Mouse (Mus musculus) liver, embryonic 16.5 days (tissue): ENCODE measurements around the gene Rapgef4. TPM values are rescaled to one million over a fixed set of nuclear protein-coding genes. Genes with fewer than 3 reads are reported as not detected.

ENCODE experiments used
- ATAC-seq: fragments of 200-750 bp; cut with Nextera tagmentation; 2 replicates; pipeline ENCODE4 v1.8.0; 2017; ENCODE audit warnings: low read depth, mild to moderate bottlenecking, moderate number of reproducible peaks, moderate library complexity
- H3K27ac ChIP-seq: fragments of 300-500 bp; sonication (generic); 2 replicates; pipeline ENCODE4 v1.5.1; 2014; ENCODE audit warnings: mild to moderate bottlenecking, low read length
- H3K27me3 ChIP-seq: fragments of 300-500 bp; sonication (generic); 2 replicates; pipeline ENCODE4 v1.6.1; 2014; ENCODE audit warnings: low read depth, low read length, mixed read lengths; ENCODE audit not compliant: control insufficient read depth, insufficient read depth
- H3K36me3 ChIP-seq: fragments of 300-500 bp; sonication (generic); 2 replicates; pipeline ENCODE4 v1.6.1; 2014; ENCODE audit warnings: mild to moderate bottlenecking; ENCODE audit not compliant: control insufficient read depth, insufficient read depth
- H3K4me1 ChIP-seq: fragments of 300-500 bp; sonication (generic); 2 replicates; pipeline ENCODE4 v1.6.1; 2014; ENCODE audit warnings: low read depth, low read length, mixed read lengths; ENCODE audit not compliant: control insufficient read depth
- H3K4me2 ChIP-seq: fragments of 300-500 bp; sonication (generic); 2 replicates; pipeline ENCODE4 v1.6.1; 2014; ENCODE audit warnings: low read depth, low read length, mixed read lengths
- H3K4me3 ChIP-seq: fragments of 300-500 bp; sonication (generic); 2 replicates; pipeline ENCODE4 v1.5.1; 2014; ENCODE audit warnings: low read depth, mild to moderate bottlenecking, low read length
- H3K9ac ChIP-seq: fragments of 300-500 bp; sonication (generic); 2 replicates; pipeline ENCODE4 v1.6.1; 2014; ENCODE audit warnings: low read depth, low read length
- H3K9me3 ChIP-seq: fragments of 300-500 bp; sonication (generic); replicated peaks from 2 replicates; pipeline ENCODE4 v1.6.1; 2016; ENCODE audit warnings: low read length; ENCODE audit not compliant: control insufficient read depth
- WGBS: fragments of 180-500 bp; shearing (Covaris S2); extraction: QIAGEN DNeasy Blood & Tissue Kit; methylation state at CpG from one replicate; pipeline ENCODE4 v1.1.7; 2014; ENCODE audit not compliant: insufficient replicate concordance; 5-methylcytosine and 5-hydroxymethylcytosine counted together
- polyA plus RNA-seq: library from polyadenylated mRNA; unstranded; fragments of >200 nt; fragmentation: Nextera tagmentation; extraction: Ambion mirVana; gene quantifications from 2 replicates; pipeline ENCODE4 v1.2.1, GENCODE M21; 2015

The Rapgef4 gene
- polyA plus RNA-seq, 1 experiment from 2014 or later, result 7.8 TPM

- Histone ChIP-seq H3K36me3 (no peaks in the 10 kb centered on the region), H3K4me1 (peaks cover 3% of the 10 kb centered on the region), H3K9ac (no peak overlapping the region), H3K27me3 (no peaks in the 10 kb centered on the region), H3K4me3 (no peak overlapping the region), H3K9me3 (no peaks in the 10 kb centered on the region), H3K4me2 (peak overlapping the region; percentile 21; the same call in 1 of the 2 replicates), H3K27ac (no peak overlapping the region)
- peak; percentile 58; the same call in 1 of the 2 replicates for ATAC-seq
- WGBS, result 7% methylated on average over 9 of the region's 9 CpGs
Measured at GRCm38 (mm10) chr2:72157561-72157960, 176.5 kb downstream of the Rapgef4 start.

- Histone ChIP-seq H3K36me3 (no peaks in the 10 kb centered on the region), H3K4me1 (peaks cover 3% of the 10 kb centered on the region), H3K27ac (no peak overlapping the region), H3K9ac (no peak overlapping the region), H3K4me3 (no peak overlapping the region), H3K4me2 (no peak overlapping the region), H3K9me3 (no peaks in the 10 kb centered on the region), H3K27me3 (no peaks in the 10 kb centered on the region)
- WGBS, result 56% methylated on average over 5 of the region's 5 CpGs
- ATAC-seq, result no peak
Measured at GRCm38 (mm10) chr2:72158045-72158444, 177.0 kb downstream of the Rapgef4 start.

- H3K9me3 ChIP-seq, result no peaks in the 10 kb centered on the region
- H3K36me3 ChIP-seq, result no peaks in the 10 kb centered on the region
- no peak overlapping the region for H3K4me3 ChIP-seq
- no peak overlapping the region for H3K27ac ChIP-seq
- H3K4me2 ChIP-seq, result no peak overlapping the region
- no peak overlapping the region for H3K9ac ChIP-seq
- H3K27me3 ChIP-seq, result no peaks in the 10 kb centered on the region
- peaks cover 3% of the 10 kb centered on the region for H3K4me1 ChIP-seq
- no peak for ATAC-seq
- 68% methylated on average over 10 of the region's 10 CpGs for whole genome bisulfite sequencing
Measured at GRCm38 (mm10) chr2:72158691-72159225, 177.7 kb downstream of the Rapgef4 start.

GRCm38 (mm10) chr2:72159281-72159680 is 178.2 kb downstream of the Rapgef4 start:
- no peak for ATAC-seq
- Histone ChIP-seq H3K9ac (no peak overlapping the region), H3K4me2 (no peak overlapping the region), H3K27ac (no peak overlapping the region), H3K27me3 (no peaks in the 10 kb centered on the region), H3K36me3 (no peaks in the 10 kb centered on the region), H3K4me3 (no peak overlapping the region), H3K4me1 (peaks cover 3% of the 10 kb centered on the region), H3K9me3 (no peaks in the 10 kb centered on the region)
- 70% methylated on average over 6 of the region's 6 CpGs for WGBS

- Histone ChIP-seq H3K36me3 (no peaks in the 10 kb centered on the region), H3K9ac (no peak overlapping the region), H3K27me3 (no peaks in the 10 kb centered on the region), H3K27ac (no peak overlapping the region), H3K9me3 (no peaks in the 10 kb centered on the region), H3K4me3 (no peak overlapping the region), H3K4me2 (no peak overlapping the region), H3K4me1 (peaks cover 5% of the 10 kb centered on the region; the same call in 1 of the 2 replicates)
- 63% methylated on average over 5 of the region's 5 CpGs for WGBS
- no peak for ATAC-seq
Measured at GRCm38 (mm10) chr2:72165136-72165854, 184.3 kb downstream of the Rapgef4 start.

- Histone ChIP-seq H3K27ac (no peak overlapping the region), H3K27me3 (no peaks in the 10 kb centered on the region), H3K4me2 (no peak overlapping the region), H3K36me3 (no peaks in the 10 kb centered on the region), H3K4me3 (no peak overlapping the region), H3K4me1 (peaks cover 9% of the 10 kb centered on the region; the same call in 1 of the 2 replicates), H3K9me3 (no peaks in the 10 kb centered on the region), H3K9ac (no peak overlapping the region)
- 19% methylated on average over 9 of the region's 9 CpGs for WGBS
- no peak for ATAC-seq
Measured at GRCm38 (mm10) chr2:72169451-72170100, 188.5 kb downstream of the Rapgef4 start.

GRCm38 (mm10) chr2:72170546-72170945 is 189.5 kb downstream of the Rapgef4 start:
- Histone ChIP-seq H3K27ac (no peak overlapping the region), H3K4me3 (no peak overlapping the region), H3K9ac (no peak overlapping the region), H3K9me3 (no peaks in the 10 kb centered on the region), H3K27me3 (no peaks in the 10 kb centered on the region), H3K4me1 (peaks cover 9% of the 10 kb centered on the region; the same call in 1 of the 2 replicates), H3K4me2 (no peak overlapping the region), H3K36me3 (no peaks in the 10 kb centered on the region)
- ATAC-seq, result 0 out of 2 replicates have a peak, but pooled peaks have one; percentile 9
- whole genome bisulfite sequencing, result 20% methylated on average over 8 of the region's 8 CpGs

- ATAC-seq, result no peak
Measured at GRCm38 (mm10) chr2:72171204-72171603, 190.2 kb downstream of the Rapgef4 start.

GRCm38 (mm10) chr2:72173010-72173409 is 192.0 kb downstream of the Rapgef4 start:
- WGBS, result 57% methylated on average over 3 of the region's 3 CpGs
- Histone ChIP-seq H3K4me2 (no peak overlapping the region), H3K4me3 (no peak overlapping the region), H3K9ac (no peak overlapping the region), H3K4me1 (peaks cover 9% of the 10 kb centered on the region; the same call in 1 of the 2 replicates), H3K27me3 (no peaks in the 10 kb centered on the region), H3K9me3 (no peaks in the 10 kb centered on the region), H3K36me3 (no peaks in the 10 kb centered on the region), H3K27ac (peak overlapping the region; percentile 13; the same call in 1 of the 2 replicates)
- ATAC-seq, result peak; percentile 83

More at GRCm38 (mm10) chr2:72171204-72171603, 190.2 kb downstream of the Rapgef4 start:
- WGBS, result 67% methylated on average over 5 of the region's 5 CpGs
- Histone ChIP-seq H3K4me3 (no peak overlapping the region), H3K9ac (no peak overlapping the region), H3K4me1 (peaks cover 9% of the 10 kb centered on the region; the same call in 1 of the 2 replicates), H3K36me3 (no peaks in the 10 kb centered on the region), H3K4me2 (no peak overlapping the region), H3K27me3 (no peaks in the 10 kb centered on the region), H3K9me3 (no peaks in the 10 kb centered on the region), H3K27ac (no peak overlapping the region)
